Mouse (Mus musculus) hindbrain, embryonic 14.5 days (tissue): ENCODE measurements around the gene Rpa1. TPM values are rescaled to one million over a fixed set of nuclear protein-coding genes. Genes with fewer than 3 reads are reported as not detected.
A peak's percentile ranks its signal among the peaks of the same experiment; 100 is the strongest.
"Not testable (repeated sequence)": the region's sequence is repeated elsewhere in the genome, so short reads cannot be mapped to it uniquely, and the experiment has no call there.

Source experiments
- ATAC-seq: fragments of 200-750 bp; cut with Nextera tagmentation; 2 replicates; pipeline ENCODE4 v1.8.0; 2017; ENCODE audit warnings: moderate number of reproducible peaks, mild to moderate bottlenecking, moderate TSS enrichment, moderate library complexity; ENCODE audit not compliant: low FRiP score
- DNase-seq: peaks from one replicate; pipeline ENCODE4 v3.0.0-alpha.2; 2015; ENCODE audit warnings: low spot score
- H3K27ac ChIP-seq: fragments of 300-500 bp; sonication (generic); 2 replicates; pipeline ENCODE4 v1.5.1; 2014; ENCODE audit warnings: mild to moderate bottlenecking, moderate library complexity
- H3K27me3 ChIP-seq: fragments of 300-500 bp; sonication (generic); 2 replicates; pipeline ENCODE4 v1.6.1; 2014; ENCODE audit warnings: mild to moderate bottlenecking, low read length, mixed read lengths; ENCODE audit not compliant: control insufficient read depth, insufficient read depth
- H3K36me3 ChIP-seq: fragments of 300-500 bp; sonication (generic); replicated peaks from 2 replicates; pipeline ENCODE4 v1.6.1; 2014; ENCODE audit not compliant: control insufficient read depth, insufficient read depth
- H3K4me1 ChIP-seq: fragments of 300-500 bp; sonication (generic); replicated peaks from 2 replicates; pipeline ENCODE4 v1.6.1; 2014; ENCODE audit warnings: antibody characterized with exemption, low read length, mixed read lengths; ENCODE audit not compliant: control insufficient read depth, insufficient read depth
- H3K4me2 ChIP-seq: fragments of 300-500 bp; sonication (generic); replicated peaks from 2 replicates; pipeline ENCODE4 v1.6.1; 2014; ENCODE audit warnings: mild to moderate bottlenecking, moderate library complexity
- H3K4me3 ChIP-seq: fragments of 300-500 bp; sonication (generic); replicated peaks from 2 replicates; pipeline ENCODE4 v1.5.1; 2014; ENCODE audit warnings: mild to moderate bottlenecking, low read length
- H3K9ac ChIP-seq: fragments of 300-500 bp; sonication (generic); 2 replicates; pipeline ENCODE4 v1.6.1; 2014
- H3K9me3 ChIP-seq: fragments of 300-500 bp; sonication (generic); 2 replicates; pipeline ENCODE4 v1.6.1; 2016; ENCODE audit warnings: low read length; ENCODE audit not compliant: control insufficient read depth
- WGBS: fragments of 180-500 bp; shearing (Covaris S2); extraction: QIAGEN DNeasy Blood & Tissue Kit; methylation state at CpG from one replicate; pipeline ENCODE4 v1.1.7; 2014; 5-methylcytosine and 5-hydroxymethylcytosine counted together
- polyA plus RNA-seq: library from polyadenylated mRNA; unstranded; fragments of >200 nt; fragmentation: Nextera tagmentation; extraction: Ambion mirVana; gene quantifications from 2 replicates; pipeline ENCODE4 v1.2.1, GENCODE M21; 2014

The Rpa1 gene
- 48.0 and 51.1 TPM in 2 replicates for polyA plus RNA-seq

- Histone ChIP-seq H3K9me3 (no peaks in the 10 kb centered on the region), H3K27me3 (no peaks in the 10 kb centered on the region), H3K4me3 (peak within 1 kb of the TSS; percentile 73), H3K36me3 (no peaks in the 10 kb centered on the region), H3K4me1 (peaks cover 7% of the 10 kb centered on the region), H3K4me2 (peak within 1 kb of the TSS; percentile 62), H3K9ac (peak within 1 kb of the TSS; percentile 58), H3K27ac (0 out of 2 replicates have a peak within 1 kb of the TSS, but pooled peaks have one; percentile 26)
- ATAC-seq (peak; percentile 100), DNase-seq (peak; percentile 96)
- WGBS: under 1% methylated on average over 56 of the region's 56 CpGs
These were observed at the start of gene Rpa1, which contains the start of gene Smyd4 for GRCm38 (mm10) chr11:75348199-75348889. TSS of gene Rpa1 (minus strand) at chr11:75348324. TSS of gene Smyd4 (plus strand) at chr11:75348433.

GRCm38 (mm10) chr11:75397452-75397851, 49.3 kb upstream of the Rpa1 start:
- Histone ChIP-seq H3K9me3 (no peaks in the 10 kb centered on the region), H3K36me3 (no peaks in the 10 kb centered on the region; the same call in 1 of the 2 replicates), H3K4me1 (no peaks in the 10 kb centered on the region), H3K27me3 (no peaks in the 10 kb centered on the region), H3K9ac (no peak overlapping the region), H3K4me2 (no peak overlapping the region), H3K4me3 (no peak overlapping the region), H3K27ac (no peak overlapping the region)
- 75% methylated on average over 7 of the region's 7 CpGs for WGBS
- ATAC-seq (no peak), DNase-seq (no peak)

- WGBS: 93% methylated on average over 1 of the region's 1 CpGs
- ATAC-seq: no peak
- Histone ChIP-seq H3K4me2 (no peak overlapping the region), H3K4me3 (no peak overlapping the region), H3K27me3 (no peaks in the 10 kb centered on the region), H3K9ac (no peak overlapping the region), H3K36me3 (no peaks in the 10 kb centered on the region; the same call in 1 of the 2 replicates), H3K27ac (no peak overlapping the region), H3K4me1 (no peaks in the 10 kb centered on the region), H3K9me3 (no peaks in the 10 kb centered on the region)
- no peak for DNase-seq
These were observed 47.5 kb upstream of the Rpa1 start for GRCm38 (mm10) chr11:75395611-75396010.

DNA sequence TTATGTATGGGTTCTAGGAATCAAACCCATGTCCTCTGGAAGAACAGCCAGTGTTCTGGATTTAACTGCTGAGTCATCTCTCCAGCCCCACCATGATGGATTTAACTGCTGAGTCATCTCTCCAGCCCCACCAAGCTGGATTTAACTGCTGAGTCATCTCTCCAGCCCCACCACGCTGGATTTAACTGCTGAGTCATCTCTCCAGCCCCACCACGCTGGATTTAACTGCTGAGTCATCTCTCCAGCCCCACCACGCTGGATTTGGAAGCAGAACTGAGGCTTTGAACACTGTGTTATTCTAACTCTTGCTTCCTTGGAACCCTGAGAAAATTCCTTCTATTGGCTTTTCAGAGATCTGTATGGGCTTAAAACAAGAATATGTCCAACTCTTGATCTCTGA, 35.4 kb upstream of the Rpa1 start:
- H3K27ac ChIP-seq, ATAC-seq, H3K27me3 ChIP-seq, H3K4me1 ChIP-seq, DNase-seq, H3K4me2 ChIP-seq, H3K9me3 ChIP-seq, H3K4me3 ChIP-seq, H3K9ac ChIP-seq, H3K36me3 ChIP-seq: not testable (repeated sequence)
- WGBS: 62% methylated on average over 3 of the region's 3 CpGs

DNA sequence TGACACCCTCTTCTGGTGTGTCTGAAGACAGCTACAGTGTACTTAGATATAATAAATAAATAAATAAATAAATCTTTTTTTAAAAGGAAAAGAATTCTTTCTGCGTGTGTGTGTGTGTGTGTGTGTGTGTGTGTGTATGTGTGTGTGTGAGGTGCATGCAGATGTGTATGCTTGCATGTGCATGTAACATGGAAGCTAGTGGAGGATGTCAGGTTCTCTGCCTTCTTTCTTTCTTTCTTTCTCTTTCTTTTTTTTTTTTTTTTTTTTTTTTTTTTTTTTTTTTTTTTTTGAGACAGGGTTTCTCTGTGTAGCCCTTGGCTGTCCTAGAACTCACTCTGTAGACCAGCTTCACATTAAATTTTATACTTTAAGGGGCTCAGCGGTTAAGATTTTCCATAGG, 30.7 kb upstream of the Rpa1 start:
- not testable (repeated sequence) for H3K4me1 ChIP-seq, H3K9ac ChIP-seq, H3K9me3 ChIP-seq, DNase-seq, ATAC-seq, H3K27me3 ChIP-seq, H3K27ac ChIP-seq, H3K4me3 ChIP-seq, H3K36me3 ChIP-seq, H3K4me2 ChIP-seq
- WGBS: 96% methylated on average over 2 of the region's 2 CpGs

DNA sequence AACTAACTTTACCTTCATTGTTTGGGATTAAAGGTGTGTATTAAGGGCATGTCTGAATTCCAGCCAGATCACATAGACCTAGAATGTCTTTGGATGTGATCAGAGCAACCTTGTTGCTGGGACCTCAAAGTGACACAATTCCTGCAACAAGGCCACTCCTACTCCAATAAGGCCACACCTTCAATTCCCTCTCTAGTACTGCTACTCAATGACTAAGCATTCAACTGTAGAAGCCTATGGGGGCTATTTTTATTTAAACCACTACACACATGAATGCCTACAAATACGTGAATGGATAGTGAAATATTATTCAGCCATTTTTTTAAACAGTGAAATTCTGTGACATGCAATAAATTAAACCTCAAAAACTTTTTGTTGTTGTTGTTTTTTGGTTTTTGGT, 29.0 kb upstream of the Rpa1 start:
- H3K27ac ChIP-seq: no peak overlapping the region
- H3K9ac ChIP-seq: no peak overlapping the region
- no peaks in the 10 kb centered on the region for H3K9me3 ChIP-seq
- H3K4me3 ChIP-seq: no peak overlapping the region
- no peaks in the 10 kb centered on the region for H3K36me3 ChIP-seq
- no peaks in the 10 kb centered on the region for H3K27me3 ChIP-seq
- 92% methylated on average over 1 of the region's 1 CpGs for WGBS
- DNase-seq: no peak
- H3K4me1 ChIP-seq: no peaks in the 10 kb centered on the region
- no peak overlapping the region for H3K4me2 ChIP-seq
- ATAC-seq: no peak

DNA sequence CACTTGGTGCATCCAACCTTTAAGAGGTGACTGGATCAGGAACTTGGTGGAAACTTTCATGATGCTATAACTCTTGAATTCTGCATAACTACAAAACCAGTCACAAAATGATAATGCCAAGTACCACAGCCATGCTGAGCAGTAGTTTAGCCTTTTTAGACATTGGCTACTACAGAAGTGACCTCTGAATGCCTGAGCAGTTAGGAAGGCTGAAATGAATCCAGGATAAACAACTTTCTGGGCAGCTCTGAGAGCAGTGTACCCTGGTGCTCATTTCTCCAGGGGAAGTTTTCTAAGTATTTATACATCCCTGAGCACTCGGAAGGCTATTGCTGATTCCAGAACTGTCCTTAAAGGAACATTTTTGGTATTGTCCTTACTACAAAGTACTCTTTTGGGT, 7.4 kb upstream of the Rpa1 start:
- WGBS: 84% methylated on average over 1 of the region's 1 CpGs
- H3K9ac ChIP-seq: no peak overlapping the region
- no peak for DNase-seq
- H3K36me3 ChIP-seq: 0 out of 2 replicates have a peak, but pooled peaks cover 7% of the 10 kb centered on the region
- no peaks in the 10 kb centered on the region for H3K4me1 ChIP-seq
- no peak overlapping the region for H3K4me2 ChIP-seq
- no peaks in the 10 kb centered on the region for H3K9me3 ChIP-seq
- no peaks in the 10 kb centered on the region for H3K27me3 ChIP-seq
- H3K27ac ChIP-seq: no peak overlapping the region
- no peak overlapping the region for H3K4me3 ChIP-seq
- ATAC-seq: no peak

DNA sequence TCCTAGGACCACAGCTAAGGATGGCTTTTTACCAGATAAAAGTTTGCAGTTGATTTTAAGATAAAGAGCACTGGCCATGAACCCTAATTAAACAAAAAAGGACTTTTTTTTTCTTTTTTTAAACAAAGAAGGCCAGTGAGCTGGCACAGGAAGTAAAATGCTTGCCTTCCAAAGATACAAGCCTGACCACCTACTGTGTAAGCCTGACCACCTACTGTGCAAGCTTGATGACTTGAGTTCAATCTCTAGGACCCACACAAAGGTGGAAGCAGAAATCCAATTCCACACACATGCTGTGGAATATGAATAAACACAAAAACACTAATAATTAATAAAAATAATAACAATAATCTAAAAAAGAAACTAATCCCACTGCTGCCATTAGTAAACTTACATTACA, 3.1 kb upstream of the Rpa1 start:
- Histone ChIP-seq H3K9me3 (no peaks in the 10 kb centered on the region), H3K9ac (no peak overlapping the region), H3K36me3 (0 out of 2 replicates have a peak, but pooled peaks cover 7% of the 10 kb centered on the region), H3K4me2 (no peak overlapping the region), H3K27me3 (no peaks in the 10 kb centered on the region), H3K4me3 (no peak overlapping the region), H3K27ac (no peak overlapping the region), H3K4me1 (peaks cover 7% of the 10 kb centered on the region)
- ATAC-seq: no peak
- DNase-seq: no peak

GRCm38 (mm10) chr11:75348890-75349261, 752 bp upstream of the Rpa1 start:
- no peak overlapping the region for H3K27ac ChIP-seq
- H3K36me3 ChIP-seq: no peaks in the 10 kb centered on the region
- peak overlapping the region; percentile 62 for H3K4me2 ChIP-seq
- H3K4me3 ChIP-seq: peak overlapping the region; percentile 73
- 52% methylated on average over 10 of the region's 10 CpGs for WGBS
- no peak for DNase-seq
- peaks cover 7% of the 10 kb centered on the region for H3K4me1 ChIP-seq
- H3K9ac ChIP-seq: peak overlapping the region; percentile 58
- no peak for ATAC-seq
- no peaks in the 10 kb centered on the region for H3K9me3 ChIP-seq
- no peaks in the 10 kb centered on the region for H3K27me3 ChIP-seq
